Mouse (Mus musculus) bone marrow macrophage, adult 2 months (primary cell): ENCODE results near the gene Azin2.

ENCODE experiments used
- CTCF ChIP-seq: IDR thresholded peaks from 2 replicates; pipeline ENCODE4 v1.5.1; 2012; ENCODE audit warnings: low read depth, mild to moderate bottlenecking, low read length, moderate library complexity
- POLR2A ChIP-seq: IDR thresholded peaks from 2 replicates; pipeline ENCODE4 v1.6.1; 2012; ENCODE audit warnings: mild to moderate bottlenecking, low read depth, low read length, borderline replicate concordance

DNA sequence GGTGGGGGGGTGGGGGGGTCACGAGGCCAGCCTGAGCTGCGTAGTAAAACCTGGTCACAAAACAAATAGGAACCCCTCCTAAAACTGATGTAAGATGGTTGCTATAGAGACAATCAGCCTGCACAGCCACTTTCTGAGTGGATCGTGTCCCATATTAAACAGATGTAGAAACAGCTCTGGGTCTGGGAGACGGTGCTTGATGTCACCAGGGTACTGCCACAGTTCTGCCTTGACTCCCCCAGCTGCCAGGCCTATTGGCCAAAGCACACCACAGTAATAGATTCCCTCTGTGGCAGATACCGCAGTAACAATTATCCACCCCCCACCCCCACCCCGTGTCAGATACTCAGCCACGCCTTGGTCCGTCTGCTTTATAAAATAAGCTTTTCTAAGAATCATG lies 36.2 kb upstream of the Azin2 start:
- TF ChIP-seq CTCF, result no peak
- no peak for TF ChIP-seq POLR2A
